Mouse (Mus musculus) adipose tissue, adult 10 weeks (tissue): ENCODE data around the gene Acot5. TPM values are rescaled to one million over a fixed set of nuclear protein-coding genes. Genes with fewer than 3 reads are reported as not detected.

ENCODE experiments used
- polyA plus RNA-seq: library from polyadenylated mRNA; stranded (reverse); fragments of 350-450 nt; fragmentation: Illumina TruSeq; extraction: RNeasy Lipid Tissue Mini Kit (QIAGEN cat#74804); gene quantifications from one replicate; pipeline ENCODE4 v1.2.3, GENCODE M21; 2014; ENCODE audit warnings: low read depth, low replicate concordance

Gene Acot5
- 0.42 TPM for polyA plus RNA-seq

GRCm38 (mm10) chr12:84068986-84069385 is at the start of gene Acot5:
TSS of gene Acot5 (plus strand) at chr12:84069325.

GRCm38 (mm10) chr12:84038241-84038640 is 30.9 kb upstream of the Acot5 start, which contains the start of gene Acot4:
TSS of gene Acot4 (plus strand) at chr12:84038379.

GRCm38 (mm10) chr12:84038691-84039111 is 30.4 kb upstream of the Acot5 start, which contains the start of gene Gm49366:
TSS of gene Gm49366 (plus strand) at chr12:84038935.

GRCm38 (mm10) chr12:84051937-84052474 is 17.1 kb upstream of the Acot5 start, which contains the start of gene Acot3:
TSS of gene Acot3 (plus strand) at chr12:84052144.

GRCm38 (mm10) chr12:84100604-84101492 is 31.7 kb downstream of the Acot5 start, which contains the start of gene Acot6:
TSS of gene Acot6 (plus strand) at chr12:84100654.

GRCm38 (mm10) chr12:84114153-84114994 is 45.2 kb downstream of the Acot5 start, which contains the start of gene Dnal1:
TSS of gene Dnal1 (plus strand) at chr12:84114366.

Other genes with a start within 250 kb of the Acot5 start
- 34.6 TPM for gene Numb, start 147.4 kb upstream of the Acot5 start, polyA plus RNA-seq
- 6.8 TPM for gene Riox1, start 118.7 kb upstream of the Acot5 start, polyA plus RNA-seq
- gene Heatr4, start 84.5 kb upstream of the Acot5 start, polyA plus RNA-seq = 0.60 TPM
- 11.1 TPM for gene Acot2, start 81.5 kb upstream of the Acot5 start, polyA plus RNA-seq
- 39.7 TPM for gene Acot1, start 59.8 kb upstream of the Acot5 start, polyA plus RNA-seq
- gene Acot4, start 30.9 kb upstream of the Acot5 start, polyA plus RNA-seq = 2.2 TPM
- not detected for gene Gm49366, start 30.4 kb upstream of the Acot5 start, polyA plus RNA-seq
- gene Acot3, start 17.2 kb upstream of the Acot5 start, polyA plus RNA-seq = not detected
- gene Acot6, start 31.3 kb downstream of the Acot5 start, polyA plus RNA-seq = 6.1 TPM
- gene Dnal1, start 45.0 kb downstream of the Acot5 start, polyA plus RNA-seq = 13.8 TPM
- 0.45 TPM for gene Pnma1, start 79.2 kb downstream of the Acot5 start, polyA plus RNA-seq
- 13.1 TPM for gene Elmsan1, start 149.6 kb downstream of the Acot5 start, polyA plus RNA-seq
- gene Ptgr2, start 215.9 kb downstream of the Acot5 start, polyA plus RNA-seq = 60.9 TPM
- 34.4 TPM for gene Zfp410, start 247.5 kb downstream of the Acot5 start, polyA plus RNA-seq